Mouse (Mus musculus) CD4-positive, CD25-positive, alpha-beta regulatory T cell, adult 4 months (primary cell): Measurements from ENCODE around the gene Rara. TPM values are rescaled to one million over a fixed set of nuclear protein-coding genes. Genes with fewer than 3 reads are reported as not detected.
"Not testable (repeated sequence)": the region's sequence is repeated elsewhere in the genome, so short reads cannot be mapped to it uniquely, and the experiment has no call there.

ENCODE experiments used
- ATAC-seq: one replicate; pipeline ENCODE4 v1.8.0; 2017
- polyA plus RNA-seq, 2 experiments: library from polyadenylated mRNA; unstranded; fragments of 100-300 nt; shearing (Covaris generic); gene quantifications; one replicate each; pipeline ENCODE4 v1.2.1; 2017

The Rara gene
- polyA plus RNA-seq, 2 experiments from 2014 or later: 8.6 to 8.9 TPM

DNA sequence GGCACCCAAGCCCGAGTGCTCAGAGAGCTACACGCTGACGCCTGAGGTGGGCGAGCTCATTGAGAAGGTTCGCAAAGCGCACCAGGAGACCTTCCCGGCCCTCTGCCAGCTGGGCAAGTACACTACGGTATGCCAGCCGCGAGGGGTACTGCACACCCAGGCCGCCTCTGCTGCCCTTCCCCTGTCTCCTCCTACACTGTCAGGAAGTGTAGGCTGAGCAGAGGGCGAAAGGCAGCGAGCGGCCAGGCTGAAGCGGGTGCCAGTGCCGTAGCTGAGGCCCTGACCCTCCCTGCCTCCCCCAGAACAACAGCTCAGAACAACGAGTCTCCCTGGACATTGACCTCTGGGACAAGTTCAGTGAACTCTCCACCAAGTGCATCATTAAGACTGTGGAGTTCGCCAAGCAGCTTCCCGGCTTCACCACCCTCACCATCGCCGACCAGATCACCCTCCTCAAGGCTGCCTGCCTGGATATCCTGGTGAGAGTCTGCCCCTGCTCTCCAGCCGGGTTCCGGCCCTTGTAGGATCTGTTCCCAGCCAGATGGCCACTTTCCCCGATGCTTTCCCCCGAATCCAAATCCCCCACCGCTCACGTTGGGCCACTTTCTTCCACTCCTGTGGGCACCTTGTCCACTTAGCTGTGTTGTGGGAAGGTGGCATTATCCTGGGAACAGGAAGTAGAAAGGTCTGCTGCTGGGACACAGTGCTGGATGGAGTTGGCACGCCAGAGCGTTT, 42.7 kb downstream of the Rara start:
- no peak for ATAC-seq

DNA sequence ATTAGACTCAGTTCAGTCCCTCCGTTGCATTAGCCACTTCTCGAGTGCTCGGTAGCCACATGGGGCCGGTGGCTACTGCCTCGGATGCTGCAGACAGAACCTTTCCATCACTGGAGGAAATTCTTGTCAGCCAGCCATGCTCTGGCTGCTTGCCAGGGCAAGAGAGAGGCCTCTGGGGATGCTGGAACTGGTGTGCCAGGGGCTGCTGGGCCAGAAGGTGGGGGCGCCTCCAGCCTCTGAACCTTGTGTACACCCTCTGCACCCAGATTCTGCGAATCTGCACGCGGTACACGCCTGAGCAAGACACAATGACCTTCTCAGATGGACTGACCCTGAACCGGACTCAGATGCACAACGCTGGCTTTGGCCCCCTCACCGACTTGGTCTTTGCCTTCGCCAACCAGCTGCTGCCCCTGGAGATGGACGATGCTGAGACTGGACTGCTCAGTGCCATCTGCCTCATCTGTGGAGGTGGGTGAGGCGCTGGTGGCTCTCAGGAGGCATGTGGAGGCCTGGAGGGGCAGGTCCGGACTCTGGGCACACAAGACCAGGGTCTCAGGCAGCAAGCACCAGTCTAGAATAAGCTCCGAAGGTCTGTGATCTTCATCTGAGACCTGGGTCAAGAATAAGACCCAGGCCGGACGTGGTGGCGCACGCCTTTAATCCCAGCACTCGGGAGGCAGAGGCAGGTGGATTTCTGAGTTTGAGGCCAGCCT, 43.9 kb downstream of the Rara start:
- no peak for ATAC-seq

DNA sequence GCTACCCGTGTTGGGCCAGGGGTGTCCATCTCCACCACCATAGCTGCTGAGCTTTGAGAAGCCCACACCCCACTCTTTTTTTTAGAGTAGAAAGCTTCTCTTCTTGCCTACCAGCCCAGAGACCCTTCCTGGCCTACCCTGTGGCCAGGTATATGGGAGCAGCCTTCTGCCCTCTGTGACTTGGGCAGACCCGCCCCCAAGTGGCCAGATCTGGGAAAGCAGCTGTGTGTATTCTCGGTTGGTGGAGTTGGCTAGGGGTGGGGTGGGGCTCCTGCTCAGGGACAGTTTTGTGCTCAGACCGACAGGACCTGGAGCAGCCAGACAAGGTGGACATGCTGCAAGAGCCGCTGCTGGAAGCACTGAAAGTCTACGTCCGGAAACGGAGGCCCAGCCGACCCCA, 44.6 kb downstream of the Rara start:
- ATAC-seq: peak; percentile 78

DNA sequence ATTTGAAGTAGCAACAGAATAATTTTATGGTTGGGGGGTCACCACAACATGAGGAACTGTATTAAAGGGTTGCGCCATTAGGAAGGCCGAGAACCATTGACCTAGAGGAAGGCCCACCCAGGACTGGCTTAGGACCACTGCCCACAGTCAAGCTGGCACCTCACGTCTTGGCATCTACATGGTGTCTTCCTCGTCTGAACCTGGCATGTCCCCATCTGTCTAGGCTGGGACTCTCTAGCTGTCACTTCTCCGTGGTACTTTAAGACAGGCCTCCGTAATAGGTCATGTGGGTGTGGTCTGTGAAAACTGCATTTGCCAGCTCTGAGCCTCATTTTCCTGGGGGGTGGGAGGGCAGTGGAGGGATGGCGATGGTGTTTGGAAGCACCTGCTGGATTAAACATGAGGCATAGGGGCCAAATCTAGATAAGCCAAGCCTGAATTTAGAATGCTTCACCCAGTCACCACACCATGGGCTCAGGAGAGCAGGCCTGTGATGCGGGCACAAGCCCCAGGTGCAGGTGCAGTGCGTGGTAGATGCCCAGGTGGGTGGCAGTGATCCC, 45.3 kb downstream of the Rara start:
- no peak for ATAC-seq

DNA sequence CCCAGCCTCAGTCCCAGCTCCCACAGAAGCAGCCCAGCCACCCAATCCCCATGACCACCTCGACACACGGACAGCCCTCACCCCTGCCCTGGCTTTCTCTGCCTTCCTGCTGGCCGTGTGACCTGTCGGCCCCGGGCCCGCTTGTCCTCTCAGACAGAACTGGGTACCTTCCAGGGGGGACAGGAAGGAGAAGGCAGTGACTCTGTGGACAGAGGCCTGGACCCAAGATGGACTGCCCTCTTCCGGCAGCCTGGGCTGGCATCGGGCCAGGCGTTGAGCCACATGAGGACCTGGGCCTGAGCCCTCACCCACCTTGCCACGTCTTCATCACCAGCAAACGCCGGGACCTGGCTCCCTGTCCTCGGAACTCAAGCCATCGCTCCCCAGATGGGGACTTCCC, 46.0 kb downstream of the Rara start:
- ATAC-seq: no peak

DNA sequence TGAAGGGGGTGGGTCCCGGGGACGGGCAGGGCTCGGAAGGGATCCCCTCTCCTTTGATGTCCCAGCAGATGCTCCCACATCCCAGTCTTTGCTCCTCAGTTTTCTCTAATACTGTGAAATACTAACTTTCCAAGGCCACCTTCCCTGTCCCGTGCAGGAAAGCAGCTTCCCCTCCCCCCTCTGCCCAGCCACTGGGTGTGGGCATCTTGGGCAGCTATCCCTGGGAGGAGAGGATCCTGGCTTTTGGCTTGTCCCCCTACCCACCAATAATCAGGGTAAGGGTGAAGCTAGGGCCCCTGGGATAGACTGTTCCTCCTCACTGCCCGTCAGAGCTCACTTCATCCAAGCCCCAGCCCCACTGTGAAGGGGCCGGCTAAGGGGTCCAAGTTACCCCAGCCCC, 46.6 kb downstream of the Rara start:
- ATAC-seq: no peak

DNA sequence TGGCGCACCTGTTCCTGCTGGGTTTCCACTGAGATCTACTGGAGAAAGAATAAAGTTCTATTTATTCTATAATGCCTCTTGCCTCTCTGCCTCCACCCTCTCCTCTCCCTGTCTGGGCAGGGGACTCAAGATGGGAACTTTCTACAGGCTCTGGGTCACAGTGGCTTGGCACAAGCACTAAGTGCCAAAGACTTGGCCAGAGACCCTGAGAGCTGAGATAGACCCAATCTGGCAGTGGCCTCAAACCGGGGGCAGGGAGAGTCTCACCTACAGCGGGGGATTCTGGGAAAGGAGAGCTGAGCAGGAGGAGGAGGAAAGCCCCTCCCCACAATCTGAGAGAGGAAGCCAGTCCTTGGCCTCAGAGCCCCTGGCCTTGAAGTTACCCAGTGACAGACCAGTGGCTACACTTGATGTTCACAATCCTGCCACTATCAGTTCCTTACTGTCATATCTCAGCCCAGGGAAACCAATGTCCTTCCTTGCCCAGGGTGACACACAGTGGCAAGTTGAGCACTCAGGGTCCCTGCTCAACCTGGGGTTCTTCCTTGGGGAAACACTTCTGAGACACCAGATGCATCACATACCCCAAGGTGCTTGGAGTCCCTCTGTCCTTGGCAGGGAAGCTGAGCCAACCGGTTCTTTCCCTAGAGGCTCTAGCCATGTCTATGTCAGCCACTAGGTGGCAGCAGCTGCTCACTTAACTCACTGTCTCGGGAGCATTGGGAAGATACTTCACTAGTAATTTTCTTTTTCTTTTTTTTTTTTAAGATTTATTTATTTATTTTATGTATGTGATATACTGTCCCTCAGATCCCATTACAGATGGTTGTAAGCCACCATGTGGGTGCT, 47.5 kb downstream of the Rara start:
- ATAC-seq: peak; percentile 72

DNA sequence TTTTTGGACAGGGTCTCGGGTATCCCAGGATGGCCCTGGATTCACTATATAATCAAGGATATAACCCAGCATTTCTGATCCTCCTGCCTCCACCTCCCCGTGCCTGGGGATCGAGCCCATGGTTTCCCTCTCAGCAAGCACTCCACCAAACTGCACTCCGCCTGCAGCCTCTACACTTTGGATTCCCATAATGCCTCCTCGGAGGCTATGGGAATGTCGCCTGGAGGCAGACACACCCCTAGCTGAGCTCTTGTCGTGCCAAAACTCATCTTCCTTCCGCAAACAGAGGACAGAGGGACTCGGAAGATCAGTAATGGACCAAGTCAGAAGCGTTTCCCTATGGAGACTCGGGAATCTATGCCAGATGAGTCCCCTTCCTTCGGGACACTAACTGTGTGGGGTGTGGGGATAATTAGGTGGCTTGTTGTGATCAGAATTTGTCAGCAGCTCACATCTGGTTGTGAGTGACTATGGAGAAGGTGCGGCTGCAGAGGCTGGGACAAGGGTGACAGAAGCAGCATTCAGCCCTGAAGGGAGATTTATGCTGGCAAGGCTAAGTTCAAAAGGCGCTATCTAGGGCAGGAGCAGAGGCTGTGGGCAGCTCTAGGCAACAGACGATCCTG, 51.0 kb downstream of the Rara start:
- ATAC-seq: no peak

DNA sequence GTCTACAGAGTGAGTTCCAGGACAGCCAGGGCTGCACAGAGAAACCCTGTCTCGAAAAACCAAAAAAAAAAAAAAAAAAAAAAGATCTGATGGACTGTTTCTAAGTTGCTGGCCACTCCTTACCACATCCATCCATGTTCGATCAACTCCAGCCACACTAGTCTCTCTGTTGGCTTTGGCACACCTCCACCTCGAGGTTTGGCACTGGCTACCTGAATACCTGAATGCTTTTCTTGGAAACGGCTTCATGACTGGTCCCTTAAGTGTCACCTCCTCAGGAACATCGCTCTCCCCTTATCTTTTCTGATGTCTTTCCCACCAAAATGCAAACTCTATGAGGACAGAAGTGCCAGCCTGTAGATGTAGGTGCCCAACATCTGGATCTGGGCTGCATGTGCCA, 51.7 kb downstream of the Rara start:
- ATAC-seq: no peak

DNA sequence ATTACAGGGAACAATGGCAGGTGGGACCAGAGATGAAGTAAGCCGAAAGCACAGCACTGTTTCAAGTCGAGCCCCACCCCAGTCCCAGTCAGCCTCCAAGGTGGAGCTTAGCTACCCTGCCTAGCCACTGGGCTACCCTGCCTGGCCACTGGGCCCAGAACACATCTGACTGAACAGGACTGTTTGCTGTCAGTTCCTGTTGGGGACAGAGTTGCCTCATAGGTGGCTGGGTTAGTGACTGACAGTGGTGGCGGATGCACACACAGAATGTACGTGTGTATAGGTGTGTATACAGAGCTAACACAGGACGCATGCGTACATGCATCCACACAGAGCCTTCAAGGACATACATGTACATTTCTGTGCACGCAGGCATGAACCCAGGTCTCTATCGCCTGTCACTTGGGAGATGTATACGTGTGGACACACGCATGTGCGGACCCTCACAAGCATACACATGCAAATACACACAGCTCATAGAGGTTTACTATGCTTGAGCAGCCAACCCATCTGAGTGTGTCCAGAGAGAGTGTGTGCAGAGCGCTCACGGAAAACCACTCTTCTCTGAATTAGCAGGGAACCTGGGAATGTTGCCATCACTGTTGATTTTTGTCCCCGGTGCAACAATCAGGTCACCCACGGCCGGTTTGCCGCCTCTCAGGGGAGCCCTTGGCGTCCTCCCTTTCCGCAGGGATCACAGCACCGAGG, 53.8 kb downstream of the Rara start:
- no peak for ATAC-seq

DNA sequence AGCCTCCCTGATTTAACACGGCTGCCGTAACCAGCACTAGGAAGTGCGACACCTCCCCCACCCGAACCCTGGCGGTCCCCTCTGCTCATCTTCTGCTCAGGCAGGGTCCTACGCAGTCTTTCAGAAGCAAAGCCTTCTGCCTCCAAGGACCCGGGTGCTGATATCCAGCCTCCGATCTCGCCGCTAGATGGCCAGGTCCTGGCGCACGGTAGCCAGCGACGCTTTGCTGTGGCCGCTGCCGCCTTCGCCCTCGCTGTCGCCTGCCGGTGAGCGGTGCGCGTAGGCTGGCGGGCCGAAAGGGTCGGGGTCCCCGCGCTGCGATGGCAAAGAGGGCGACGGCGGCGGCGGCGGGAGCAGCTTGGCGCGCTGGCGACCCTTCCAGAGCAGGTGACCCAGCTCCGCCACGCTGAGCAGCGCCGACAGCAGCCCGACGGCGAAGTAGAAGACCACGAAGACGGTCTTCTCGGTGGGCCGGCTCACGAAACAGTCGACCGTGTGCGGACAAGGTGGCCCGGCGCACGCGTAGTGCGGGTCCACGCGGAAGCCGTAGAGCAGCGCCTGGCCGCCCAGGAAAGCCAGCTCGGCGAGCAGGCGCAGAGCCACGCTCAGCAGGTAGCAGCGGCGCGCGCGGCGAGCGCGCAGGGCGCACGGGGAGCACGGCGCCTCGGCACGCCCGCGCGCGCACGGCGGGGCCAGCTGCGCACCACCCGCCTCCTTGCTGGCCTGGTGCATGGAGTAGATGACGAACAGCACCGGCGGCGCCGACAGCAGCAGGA, 54.6 kb downstream of the Rara start:
- ATAC-seq: peak; percentile 82

DNA sequence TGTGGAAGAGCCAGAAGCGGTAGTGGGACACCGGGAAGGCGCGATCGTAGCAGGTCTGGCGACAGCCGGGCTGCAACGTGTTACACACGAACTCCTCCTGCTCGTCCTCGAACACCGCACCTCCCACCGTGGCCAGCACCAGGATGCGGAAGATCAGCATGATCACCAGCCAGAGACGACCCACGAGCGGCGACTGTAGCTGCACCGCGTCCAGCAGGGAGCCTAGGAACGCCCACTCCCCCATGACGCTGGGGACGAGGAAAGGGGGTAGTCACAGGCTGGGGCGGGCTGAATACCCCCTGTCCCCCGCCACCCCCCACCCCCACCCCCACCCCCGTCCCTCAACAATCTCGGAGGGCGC, 55.1 kb downstream of the Rara start, which contains the start of gene Gjd3:
Gene Gjd3, minus strand, starts transcription at position 244 of the 361 bp plus-strand sequence.
- ATAC-seq: no peak

DNA sequence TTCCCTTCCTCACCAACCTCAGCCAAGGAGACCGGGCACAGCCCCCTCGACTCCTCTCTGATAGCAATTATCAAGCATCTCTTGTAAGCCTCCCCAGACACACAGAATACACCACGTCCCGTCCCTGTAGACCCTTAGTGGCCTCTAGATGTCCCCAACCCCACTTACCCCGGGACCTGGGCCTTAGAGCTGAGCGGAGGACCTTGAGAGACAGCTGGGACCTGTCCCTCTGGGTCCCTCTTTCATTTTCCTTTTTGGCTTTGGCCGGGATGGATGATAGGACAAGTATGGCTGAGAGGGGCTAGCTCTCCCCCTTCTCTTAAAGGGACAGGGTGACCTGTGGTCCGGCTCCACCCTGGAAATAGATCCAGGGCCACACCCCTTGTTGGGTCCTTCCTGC, 55.9 kb downstream of the Rara start:
- no peak for ATAC-seq

DNA sequence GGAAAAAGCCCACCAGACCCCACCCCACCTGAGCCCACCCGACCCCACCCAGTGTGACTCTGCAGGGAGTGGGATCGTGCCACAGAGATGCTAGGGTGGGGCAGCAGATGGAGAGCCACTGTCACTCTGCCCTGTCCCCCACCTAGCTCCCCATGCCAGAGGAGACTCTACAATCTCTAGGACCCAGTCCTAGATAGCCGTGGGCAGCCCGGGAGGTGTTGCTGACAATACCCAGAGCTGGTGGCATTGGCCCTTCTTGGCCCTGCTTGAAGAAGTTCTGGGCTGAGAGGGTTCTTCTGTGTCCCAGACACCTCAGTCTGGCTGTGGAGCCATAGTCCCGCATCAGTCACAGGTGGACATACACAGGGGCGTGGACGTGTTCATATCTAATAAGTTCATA, 57.9 kb downstream of the Rara start:
- ATAC-seq: no peak

DNA sequence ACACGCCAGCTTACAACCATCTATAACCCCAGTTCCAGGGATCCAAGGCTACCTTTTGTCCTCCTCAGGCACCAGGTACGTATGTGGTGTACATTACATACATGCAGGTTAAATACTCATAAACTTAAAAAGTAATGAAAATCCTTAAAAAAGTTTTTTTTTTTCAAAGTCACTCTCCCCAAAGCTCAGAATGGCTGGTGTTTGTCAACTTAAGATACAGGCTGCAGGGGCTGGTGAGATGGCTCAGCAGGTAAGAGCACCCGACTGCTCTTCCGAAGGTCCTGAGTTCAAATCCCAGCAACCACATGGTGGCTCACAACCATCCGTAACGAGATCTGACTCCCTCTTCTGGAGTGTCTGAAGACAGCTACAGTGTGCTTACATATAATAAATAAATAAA, 60.6 kb downstream of the Rara start:
- ATAC-seq: not testable (repeated sequence)

DNA sequence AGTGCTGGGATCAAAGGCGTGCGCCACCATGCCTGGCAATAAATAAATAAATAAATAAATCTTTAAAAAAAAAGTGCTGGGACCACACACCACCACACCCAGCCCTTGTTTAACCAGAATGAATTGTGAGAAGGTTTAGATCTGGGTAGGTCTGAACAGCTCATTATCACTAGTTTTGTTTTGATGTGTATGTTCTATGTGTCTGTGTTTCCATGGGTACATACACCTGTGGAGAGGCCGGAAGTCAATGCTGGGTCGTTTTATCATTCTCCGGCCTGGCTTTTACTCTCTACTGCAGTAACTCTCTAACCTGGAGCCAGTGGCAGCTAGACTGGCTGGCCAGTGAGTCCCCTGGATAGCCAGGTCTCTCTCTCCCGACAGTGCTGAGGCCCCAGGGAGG, 63.2 kb downstream of the Rara start:
- ATAC-seq: peak; percentile 68

DNA sequence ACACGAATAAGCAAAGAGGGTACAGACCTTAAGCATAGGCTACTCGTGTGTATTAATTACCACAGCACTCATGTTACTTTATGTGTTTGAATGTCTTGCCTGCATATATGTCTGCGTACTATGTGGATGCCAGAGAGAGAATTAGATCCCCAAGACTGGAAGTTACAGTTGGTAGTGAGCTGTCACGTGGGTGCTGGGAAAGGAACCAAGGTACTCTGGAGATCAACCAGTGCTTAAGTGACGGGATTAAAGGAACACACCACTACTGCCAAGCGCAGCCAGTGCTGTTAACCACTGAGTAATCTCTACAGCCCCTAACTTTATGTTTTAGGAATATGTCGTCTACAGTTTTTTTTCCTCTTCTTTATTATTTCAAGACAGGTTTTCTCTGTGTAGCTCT, 68.4 kb downstream of the Rara start:
- no peak for ATAC-seq

DNA sequence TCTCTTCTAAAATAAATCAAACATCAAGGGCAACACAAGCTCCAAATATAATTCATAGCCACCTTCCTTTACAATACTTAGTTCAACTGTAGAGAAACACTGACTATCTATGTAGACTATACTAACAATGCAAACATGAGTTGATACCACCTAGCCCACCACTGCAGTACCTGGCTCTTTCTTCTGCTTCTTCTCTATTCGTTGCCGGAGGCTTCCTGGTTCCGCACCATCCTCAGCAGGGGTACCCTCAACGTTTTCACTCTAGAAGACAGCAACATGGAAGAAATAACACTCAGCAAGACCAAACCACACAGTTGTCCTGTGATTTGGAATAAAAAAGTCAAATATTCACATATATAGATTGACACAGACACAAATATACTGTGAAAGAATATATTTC, 70.0 kb downstream of the Rara start:
- no peak for ATAC-seq

DNA sequence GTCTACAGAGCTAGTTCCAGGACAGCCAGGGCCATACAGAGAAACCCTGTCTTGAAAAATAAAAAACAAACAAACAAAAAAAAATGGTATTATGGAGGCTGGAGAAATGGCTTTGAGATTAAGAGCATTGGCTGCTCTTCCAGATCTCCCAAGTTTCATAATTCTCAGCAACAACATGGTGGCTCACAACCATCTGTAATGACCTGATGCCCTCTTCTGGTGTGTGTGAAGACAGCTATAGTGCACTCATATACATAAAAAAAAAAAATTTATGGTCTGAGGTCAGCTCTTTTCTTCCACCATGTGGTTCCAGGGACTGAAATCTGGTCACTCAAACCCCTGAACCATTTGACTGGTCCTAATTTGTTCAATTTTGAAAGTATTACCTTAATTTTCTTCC, 71.2 kb downstream of the Rara start:
- ATAC-seq: no peak

DNA sequence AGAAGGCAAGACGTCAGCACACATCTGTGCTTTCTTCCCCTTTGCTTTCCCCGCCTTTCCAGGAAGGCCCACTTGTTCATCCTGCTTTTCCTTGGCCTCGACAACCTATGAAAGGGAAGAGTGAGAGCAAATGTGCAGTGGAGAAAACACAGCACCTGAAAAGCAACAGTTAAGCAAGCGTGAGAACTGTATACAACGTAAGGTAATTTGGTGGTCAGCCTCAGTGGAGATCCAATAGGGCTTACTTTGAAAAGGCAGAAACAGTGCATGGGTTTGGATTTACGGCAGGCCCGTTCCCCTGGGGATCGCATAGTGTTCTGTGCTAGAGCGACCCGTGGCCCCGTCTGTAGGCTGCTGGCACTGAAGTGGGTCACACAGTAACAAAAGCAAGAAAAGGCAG, 71.6 kb downstream of the Rara start:
- ATAC-seq: no peak

DNA sequence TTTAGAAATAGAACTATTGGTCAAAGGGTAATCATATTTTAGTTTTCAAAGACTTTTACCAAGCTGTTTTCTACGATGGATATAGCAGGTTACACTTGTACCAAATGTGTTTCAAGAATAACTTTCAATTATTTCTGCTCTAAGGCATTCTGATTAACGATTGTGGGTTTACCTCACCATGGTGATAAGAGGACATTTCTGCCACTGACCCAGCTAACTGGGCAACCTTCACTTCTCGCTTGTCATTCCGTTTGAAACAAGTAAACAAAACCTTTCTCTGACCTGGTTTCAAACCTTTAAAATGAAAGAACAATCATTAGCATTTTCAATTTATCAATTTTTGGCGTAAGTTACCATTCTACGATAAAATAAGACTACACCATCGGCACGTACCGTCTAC, 79.2 kb downstream of the Rara start:
- no peak for ATAC-seq
